Mouse (Mus musculus) midbrain, embryonic 14.5 days (tissue): ENCODE measurements around the gene Ulk4. TPM values are rescaled to one million over a fixed set of nuclear protein-coding genes. Genes with fewer than 3 reads are reported as not detected.
A peak's percentile ranks its signal among the peaks of the same experiment; 100 is the strongest.

Experiments
- ATAC-seq: fragments of 200-750 bp; cut with Nextera tagmentation; 2 replicates; pipeline ENCODE4 v1.8.0; 2017; ENCODE audit warnings: moderate number of reproducible peaks, moderate library complexity; ENCODE audit not compliant: low FRiP score, low TSS enrichment
- DNase-seq: peaks from one replicate; pipeline ENCODE4 v3.0.0-alpha.2; 2015
- H3K27ac ChIP-seq: fragments of 300-500 bp; sonication (generic); replicated peaks from 2 replicates; pipeline ENCODE4 v1.5.1; 2014; ENCODE audit warnings: mild to moderate bottlenecking, low read depth, low read length, moderate library complexity
- H3K27me3 ChIP-seq: fragments of 300-500 bp; sonication (generic); 2 replicates; pipeline ENCODE4 v1.6.1; 2014; ENCODE audit warnings: low read length, control low read depth, mixed read lengths; ENCODE audit not compliant: control insufficient read depth, insufficient read depth
- H3K36me3 ChIP-seq: fragments of 300-500 bp; sonication (generic); 2 replicates; pipeline ENCODE4 v1.6.1; 2014; ENCODE audit warnings: low read length, control low read depth; ENCODE audit not compliant: control insufficient read depth, insufficient read depth
- H3K4me1 ChIP-seq: fragments of 300-500 bp; sonication (generic); 2 replicates; pipeline ENCODE4 v1.6.1; 2014; ENCODE audit warnings: mild to moderate bottlenecking, antibody characterized with exemption, low read length, control low read depth; ENCODE audit not compliant: control insufficient read depth, insufficient read depth
- H3K4me2 ChIP-seq: fragments of 300-500 bp; sonication (generic); 2 replicates; pipeline ENCODE4 v1.6.1; 2014; ENCODE audit warnings: mild to moderate bottlenecking, low read length, moderate library complexity
- H3K4me3 ChIP-seq: fragments of 300-500 bp; sonication (generic); replicated peaks from 2 replicates; pipeline ENCODE4 v1.5.1; 2014; ENCODE audit warnings: low read depth, low read length
- H3K9ac ChIP-seq: fragments of 300-500 bp; sonication (generic); replicated peaks from 2 replicates; pipeline ENCODE4 v1.6.1; 2014; ENCODE audit warnings: mild to moderate bottlenecking, low read length, moderate library complexity
- H3K9me3 ChIP-seq: fragments of 300-500 bp; sonication (generic); 2 replicates; pipeline ENCODE4 v1.6.1; 2016; ENCODE audit warnings: low read length, control low read depth, mixed read lengths; ENCODE audit not compliant: control insufficient read depth
- WGBS: fragments of 180-500 bp; shearing (Covaris S2); extraction: QIAGEN DNeasy Blood & Tissue Kit; methylation state at CpG from one replicate; pipeline ENCODE4 v1.1.7; 2014; 5-methylcytosine and 5-hydroxymethylcytosine counted together
- polyA plus RNA-seq: library from polyadenylated mRNA; unstranded; fragments of >200 nt; fragmentation: Nextera tagmentation; extraction: Ambion mirVana; gene quantifications from 2 replicates; pipeline ENCODE4 v1.2.1, GENCODE M21; 2014

Ulk4 gene
- polyA plus RNA-seq, 1 experiment from 2014 or later = 75.7 TPM

DNA sequence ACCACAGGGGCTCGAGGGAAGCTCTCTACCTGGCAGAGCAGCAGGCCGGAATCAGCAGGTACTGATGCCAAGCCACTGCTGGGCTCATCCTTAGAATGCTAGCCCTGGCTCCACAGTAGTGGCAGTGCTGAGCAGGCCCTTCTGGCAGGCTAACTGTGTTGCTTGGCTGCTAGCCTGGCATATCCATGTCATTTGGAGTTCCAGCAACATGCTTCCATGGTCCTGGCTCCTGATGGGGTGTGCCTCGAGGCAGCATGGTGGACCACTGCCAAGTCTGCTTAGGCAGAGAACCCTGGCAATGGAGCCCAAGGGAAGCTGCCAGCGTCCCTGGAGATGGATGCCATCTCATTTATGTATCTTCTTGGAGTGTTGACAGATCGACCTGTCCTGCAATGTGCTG, 169.4 kb downstream of the Ulk4 start:
- H3K36me3 ChIP-seq = no peaks in the 10 kb centered on the region
- H3K4me2 ChIP-seq = no peak overlapping the region
- no peak overlapping the region for H3K9ac ChIP-seq
- ATAC-seq (peak; percentile 53), DNase-seq (peak; percentile 70)
- H3K27ac ChIP-seq = peak overlapping the region; percentile 26; the same call in 1 of the 2 replicates
- peaks cover 22% of the 10 kb centered on the region for H3K4me1 ChIP-seq
- no peaks in the 10 kb centered on the region for H3K27me3 ChIP-seq
- H3K4me3 ChIP-seq = no peak overlapping the region
- 71% methylated on average over 5 of the region's 5 CpGs for WGBS
- H3K9me3 ChIP-seq = no peaks in the 10 kb centered on the region

DNA sequence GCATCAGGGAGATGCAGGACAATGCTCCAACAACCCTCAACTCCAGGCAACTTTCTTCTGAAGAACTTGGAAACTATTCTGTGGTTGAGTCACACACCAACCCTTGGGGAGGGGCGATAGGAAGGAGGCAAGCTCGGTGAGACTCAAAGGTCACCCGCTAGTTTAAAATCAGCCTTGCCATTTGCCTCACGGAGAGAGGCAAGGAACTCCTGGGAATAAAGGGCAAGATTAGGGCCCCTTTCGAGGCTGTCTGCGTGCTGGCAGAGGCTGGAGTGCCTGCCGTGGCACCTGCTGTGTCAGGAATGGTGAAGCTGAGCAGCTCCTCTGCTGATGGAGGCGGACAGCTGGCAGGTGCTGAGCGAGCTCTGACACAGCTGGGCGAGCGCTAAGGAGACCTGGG, 169.9 kb downstream of the Ulk4 start:
- no peak overlapping the region for H3K4me2 ChIP-seq
- H3K9me3 ChIP-seq = no peaks in the 10 kb centered on the region
- no peaks in the 10 kb centered on the region for H3K36me3 ChIP-seq
- peaks cover 22% of the 10 kb centered on the region for H3K4me1 ChIP-seq
- ATAC-seq (no peak), DNase-seq (peak; percentile 35)
- H3K27ac ChIP-seq = 0 out of 2 replicates have a peak overlapping the region, but pooled peaks have one; percentile 26
- no peaks in the 10 kb centered on the region for H3K27me3 ChIP-seq
- WGBS = 20% methylated on average over 11 of the region's 11 CpGs
- H3K9ac ChIP-seq = no peak overlapping the region
- no peak overlapping the region for H3K4me3 ChIP-seq

DNA sequence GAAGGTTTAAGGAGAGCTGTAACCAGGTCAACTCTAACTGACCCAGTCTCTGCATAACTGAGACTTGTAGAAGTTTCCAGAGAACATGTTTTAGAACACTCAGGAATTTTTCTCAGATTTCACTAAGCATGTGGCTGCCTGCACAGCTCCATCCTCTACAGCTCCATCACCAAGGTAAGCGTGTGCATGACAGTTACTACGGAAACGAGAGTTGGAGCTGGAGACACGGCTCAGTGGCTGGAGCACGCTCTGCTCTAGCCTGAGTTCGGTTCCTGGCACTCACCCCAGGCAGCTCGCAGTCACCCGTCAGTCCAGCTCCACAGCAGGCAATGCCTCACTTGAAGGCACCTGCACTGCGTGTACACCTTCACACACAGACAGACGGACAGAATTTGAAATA, 175.5 kb downstream of the Ulk4 start:
- Histone ChIP-seq H3K9me3 (no peaks in the 10 kb centered on the region), H3K9ac (no peak overlapping the region), H3K4me3 (no peak overlapping the region), H3K27me3 (no peaks in the 10 kb centered on the region), H3K4me2 (no peak overlapping the region), H3K4me1 (no peaks in the 10 kb centered on the region), H3K27ac (no peak overlapping the region), H3K36me3 (no peaks in the 10 kb centered on the region)
- WGBS = 84% methylated on average over 10 of the region's 10 CpGs
- ATAC-seq (no peak), DNase-seq (no peak)

DNA sequence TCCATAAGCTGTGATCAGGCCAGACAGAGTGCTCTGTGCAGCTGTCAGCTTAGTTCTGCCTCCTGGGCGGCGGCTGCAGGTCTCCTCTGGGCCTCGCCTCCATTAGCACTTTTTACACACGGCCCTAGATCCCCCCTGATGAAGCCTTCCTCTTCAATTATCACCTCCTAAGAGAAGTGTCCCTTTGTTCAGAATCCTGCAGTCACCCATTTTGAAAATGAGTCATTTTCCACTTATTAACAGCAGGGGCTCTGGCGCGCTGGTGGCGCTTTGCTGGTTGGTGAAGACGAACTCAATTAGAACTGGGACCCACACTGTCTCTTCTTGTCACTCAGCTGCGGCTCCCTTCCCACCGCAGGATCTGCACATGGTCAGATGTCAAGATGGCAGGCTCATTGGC, 177.5 kb downstream of the Ulk4 start:
- H3K27ac ChIP-seq = no peak overlapping the region
- H3K4me1 ChIP-seq = no peaks in the 10 kb centered on the region
- H3K4me3 ChIP-seq = no peak overlapping the region
- 63% methylated on average over 10 of the region's 10 CpGs for WGBS
- no peaks in the 10 kb centered on the region for H3K9me3 ChIP-seq
- no peak overlapping the region for H3K4me2 ChIP-seq
- no peaks in the 10 kb centered on the region for H3K36me3 ChIP-seq
- ATAC-seq (no peak; the same call in 1 of the 2 replicates), DNase-seq (no peak)
- H3K9ac ChIP-seq = no peak overlapping the region
- no peaks in the 10 kb centered on the region for H3K27me3 ChIP-seq

DNA sequence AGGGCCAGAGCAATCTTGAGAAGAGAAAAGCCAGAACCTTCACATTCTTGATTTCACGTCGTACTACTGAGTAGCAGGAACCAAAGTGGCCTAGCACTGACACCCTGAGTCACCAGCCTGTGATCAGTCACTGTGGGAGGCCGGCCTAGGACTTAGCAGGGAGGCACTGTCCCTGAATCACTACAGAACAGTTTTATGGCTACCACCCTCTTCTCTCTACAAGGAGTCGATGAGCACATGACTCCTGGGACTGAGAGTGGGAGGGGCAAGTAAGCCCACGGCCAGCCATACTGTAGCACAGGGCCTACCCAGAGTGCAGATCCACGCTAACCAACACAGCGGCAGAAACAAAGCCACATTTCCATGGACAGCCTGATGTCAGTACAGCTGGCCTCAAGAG, 183.2 kb downstream of the Ulk4 start:
- no peak overlapping the region for H3K9ac ChIP-seq
- H3K27me3 ChIP-seq = no peaks in the 10 kb centered on the region
- ATAC-seq = no peak
- H3K9me3 ChIP-seq = no peaks in the 10 kb centered on the region
- no peaks in the 10 kb centered on the region for H3K36me3 ChIP-seq
- H3K4me3 ChIP-seq = no peak overlapping the region
- WGBS = 90% methylated on average over 7 of the region's 7 CpGs
- no peaks in the 10 kb centered on the region for H3K4me1 ChIP-seq
- no peak for DNase-seq
- H3K4me2 ChIP-seq = no peak overlapping the region
- H3K27ac ChIP-seq = no peak overlapping the region

DNA sequence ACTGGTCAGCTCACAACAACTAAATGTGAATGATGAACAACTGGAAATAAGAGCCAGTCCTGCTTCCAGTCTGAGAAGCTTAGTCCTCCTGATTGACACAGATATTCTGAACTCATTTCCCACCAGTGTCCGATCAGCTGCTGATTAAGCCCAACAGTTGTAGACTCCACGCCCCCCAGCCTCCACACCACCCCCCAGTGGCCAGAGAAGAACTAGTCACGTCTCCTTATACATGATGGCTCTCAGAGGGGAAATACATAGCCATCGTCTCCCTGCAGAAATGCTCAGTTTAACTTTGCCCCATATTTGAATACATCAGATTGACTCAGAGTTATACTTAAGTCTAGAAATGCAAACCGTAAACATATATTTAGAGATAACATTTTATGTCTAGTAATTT, 184.4 kb downstream of the Ulk4 start:
- H3K4me1 ChIP-seq = no peaks in the 10 kb centered on the region
- no peaks in the 10 kb centered on the region for H3K9me3 ChIP-seq
- no peak overlapping the region for H3K4me3 ChIP-seq
- H3K36me3 ChIP-seq = no peaks in the 10 kb centered on the region
- ATAC-seq = no peak
- no peak overlapping the region for H3K4me2 ChIP-seq
- H3K27ac ChIP-seq = no peak overlapping the region
- H3K27me3 ChIP-seq = no peaks in the 10 kb centered on the region
- no peak overlapping the region for H3K9ac ChIP-seq
- DNase-seq = no peak
- WGBS = 90% methylated on average over 5 of the region's 5 CpGs

DNA sequence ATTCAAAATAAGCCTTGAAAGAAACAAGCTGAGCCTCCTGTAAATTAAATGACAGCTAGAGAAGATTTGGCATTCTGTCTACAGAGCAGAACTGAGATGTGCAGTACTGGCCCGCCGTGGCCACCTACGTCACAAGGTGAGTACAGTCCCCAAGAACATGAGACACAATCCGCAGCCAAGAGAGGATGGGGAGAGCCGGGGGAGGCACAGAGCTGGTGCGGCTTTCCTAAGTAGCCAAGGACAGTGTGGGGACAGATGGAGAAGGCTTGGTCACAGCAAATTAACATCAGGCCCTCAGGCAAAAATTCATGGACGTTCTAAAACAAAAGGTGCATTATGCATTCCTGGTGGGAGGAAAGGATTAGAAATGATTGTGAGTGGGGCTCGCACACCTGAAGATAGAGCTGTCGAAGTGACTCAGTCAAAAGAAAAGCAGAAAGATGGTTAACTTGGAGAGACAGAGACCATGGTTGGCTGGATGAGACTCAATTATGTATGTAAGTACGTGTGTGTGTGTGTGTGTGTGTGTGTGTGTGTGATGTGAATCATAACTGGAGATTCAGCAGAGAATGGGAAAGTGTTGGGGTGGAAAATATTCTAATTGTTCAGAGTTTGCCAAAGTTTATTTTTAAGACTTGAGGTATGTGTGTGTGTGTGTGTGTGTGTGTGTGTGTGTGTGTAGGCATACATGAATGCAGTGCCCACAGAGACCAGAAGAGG, 185.8 kb downstream of the Ulk4 start:
- Histone ChIP-seq H3K27me3 (no peaks in the 10 kb centered on the region), H3K4me1 (no peaks in the 10 kb centered on the region), H3K9ac (no peak overlapping the region), H3K9me3 (no peaks in the 10 kb centered on the region), H3K36me3 (no peaks in the 10 kb centered on the region), H3K27ac (no peak overlapping the region), H3K4me2 (no peak overlapping the region), H3K4me3 (no peak overlapping the region)
- WGBS = 61% methylated on average over 10 of the region's 10 CpGs
- DNase-seq = peak; percentile 19
- ATAC-seq = no peak

DNA sequence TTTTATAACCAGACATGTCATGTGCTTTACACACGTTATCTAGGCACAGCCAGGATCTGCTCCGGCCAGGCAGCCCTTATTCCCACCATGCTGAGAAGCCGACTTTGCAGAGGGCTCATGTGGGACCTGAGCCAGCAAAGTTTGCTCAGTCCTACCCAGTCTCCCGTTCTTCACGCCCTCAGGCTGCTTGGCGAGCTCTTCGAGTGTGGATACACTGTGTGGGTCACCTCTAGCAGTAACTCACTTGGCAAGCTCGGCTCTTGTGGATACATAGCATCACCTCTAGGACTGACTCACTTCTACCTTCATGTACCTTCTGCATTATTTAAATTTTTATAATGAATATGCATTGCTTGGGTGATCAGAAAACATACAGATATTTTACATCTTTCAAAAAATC, 189.3 kb downstream of the Ulk4 start:
- ATAC-seq (no peak), DNase-seq (no peak)
- H3K9ac ChIP-seq = no peak overlapping the region
- no peaks in the 10 kb centered on the region for H3K36me3 ChIP-seq
- H3K27ac ChIP-seq = no peak overlapping the region
- 81% methylated on average over 8 of the region's 8 CpGs for WGBS
- H3K4me3 ChIP-seq = no peak overlapping the region
- H3K4me2 ChIP-seq = no peak overlapping the region
- peaks cover 12% of the 10 kb centered on the region for H3K4me1 ChIP-seq
- no peaks in the 10 kb centered on the region for H3K27me3 ChIP-seq
- no peaks in the 10 kb centered on the region for H3K9me3 ChIP-seq

DNA sequence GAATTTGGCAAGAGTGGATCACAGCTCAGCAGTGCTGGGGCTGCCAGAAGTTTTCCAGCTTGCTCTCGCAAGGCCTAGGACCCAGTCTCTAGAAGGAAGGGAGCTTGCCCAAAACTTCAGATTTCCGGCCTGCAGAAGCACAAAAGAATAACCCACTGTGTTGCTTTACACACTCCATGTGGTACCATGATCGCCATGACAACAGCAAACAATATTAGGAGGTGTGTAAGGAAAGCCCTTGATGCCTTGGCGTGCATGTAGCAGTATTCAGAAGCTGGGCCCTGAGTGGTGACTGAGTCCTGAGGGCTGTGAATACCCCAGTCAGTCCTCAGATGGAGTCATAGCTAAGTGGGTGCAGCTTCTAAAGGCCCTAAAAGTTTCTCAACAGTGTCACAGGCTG, 192.8 kb downstream of the Ulk4 start:
- H3K27me3 ChIP-seq = no peaks in the 10 kb centered on the region
- DNase-seq = no peak
- 53% methylated on average over 4 of the region's 4 CpGs for WGBS
- H3K4me3 ChIP-seq = no peak overlapping the region
- ATAC-seq = no peak
- no peak overlapping the region for H3K27ac ChIP-seq
- H3K36me3 ChIP-seq = no peaks in the 10 kb centered on the region
- no peak overlapping the region for H3K4me2 ChIP-seq
- no peak overlapping the region for H3K9ac ChIP-seq
- no peaks in the 10 kb centered on the region for H3K9me3 ChIP-seq
- peaks cover 19% of the 10 kb centered on the region for H3K4me1 ChIP-seq
